Mouse (Mus musculus) C2C12 (cell line): ENCODE results near the gene Hps6.

Experiments used
- CTCF ChIP-seq: IDR thresholded peaks from one replicate; pipeline ENCODE4 v1.5.1; 2011; ENCODE audit not compliant: control insufficient read depth, insufficient read depth, insufficient read length
- FOSL1 ChIP-seq: IDR thresholded peaks from one replicate; pipeline ENCODE4 v1.8.0; 2011; ENCODE audit warnings: mild to moderate bottlenecking, low read length; ENCODE audit not compliant: poor library complexity, insufficient read depth, severe bottlenecking
- MAX ChIP-seq: IDR thresholded peaks from one replicate; pipeline ENCODE4 v1.6.1; 2011; ENCODE audit warnings: mild to moderate bottlenecking, control low read depth
- MYOD1 ChIP-seq: IDR thresholded peaks from one replicate; pipeline ENCODE4 v1.6.1; 2011; ENCODE audit warnings: low read depth; ENCODE audit not compliant: control insufficient read depth, insufficient read length
- USF1 ChIP-seq: IDR thresholded peaks from one replicate; pipeline ENCODE4 v1.6.1; 2011; ENCODE audit warnings: low read depth, mild to moderate bottlenecking, control low read depth, moderate library complexity

GRCm38 (mm10) chr19:46037925-46038850, 34.9 kb downstream of the Hps6 start:
- TF ChIP-seq CTCF (no peak), USF1 (no peak), FOSL1 (no peak), MAX (no peak), MYOD1 (no peak)
